Mouse (Mus musculus): ENCODE data around the gene Zfp335. TPM values are rescaled to one million over a fixed set of nuclear protein-coding genes. Genes with fewer than 3 reads are reported as not detected.

The Zfp335 gene
- polyA plus RNA-seq, 1 experiment: 9.8 TPM

- Histone ChIP-seq H3K36me3 (ENCODE audit: control insufficient read depth, insufficient read depth, low read length) (no peaks in the 10 kb centered on the region), H3K27me3 (ENCODE audit: control insufficient read depth, insufficient read depth, low read length) (no peaks in the 10 kb centered on the region), H3K27ac (ENCODE audit: control insufficient read depth, insufficient read depth, low read depth, low read length) (no peak overlapping the region), H3K4me3 (ENCODE audit: control insufficient read depth, low read depth, low read length) (no peak overlapping the region), H3K4me1 (ENCODE audit: control insufficient read depth, insufficient read depth, low read length) (no peaks in the 10 kb centered on the region)
- TF ChIP-seq CTCF (IDR thresholded peaks at IDR 0.05; ENCODE audit: control insufficient read depth, insufficient read depth, insufficient replicate concordance, low read depth, low read length) (peak; percentile 68; the same call in 1 of the 2 replicates), POLR2A (IDR thresholded peaks at IDR 0.05; ENCODE audit: control insufficient read depth, low read depth, low read length) (no peak)
These were observed 12.7 kb upstream of the Zfp335 start for GRCm38 (mm10) chr2:164924100-164924857.

- H3K4me3 ChIP-seq (ENCODE audit: control insufficient read depth, low read depth, low read length): no peak overlapping the region
- H3K27ac ChIP-seq (ENCODE audit: control insufficient read depth, insufficient read depth, low read depth, low read length): no peak overlapping the region
- no peaks in the 10 kb centered on the region for H3K36me3 ChIP-seq (ENCODE audit: control insufficient read depth, insufficient read depth, low read length)
- no peaks in the 10 kb centered on the region for H3K4me1 ChIP-seq (ENCODE audit: control insufficient read depth, insufficient read depth, low read length)
- TF ChIP-seq CTCF (IDR thresholded peaks at IDR 0.05; ENCODE audit: control insufficient read depth, insufficient read depth, insufficient replicate concordance, low read depth, low read length) (no peak), POLR2A (IDR thresholded peaks at IDR 0.05; ENCODE audit: control insufficient read depth, low read depth, low read length) (no peak)
- no peaks in the 10 kb centered on the region for H3K27me3 ChIP-seq (ENCODE audit: control insufficient read depth, insufficient read depth, low read length)
These were observed 11.7 kb upstream of the Zfp335 start for GRCm38 (mm10) chr2:164923291-164923690.

GRCm38 (mm10) chr2:164921984-164922383 lies 10.4 kb upstream of the Zfp335 start:
- Histone ChIP-seq H3K36me3 (ENCODE audit: control insufficient read depth, insufficient read depth, low read length) (no peaks in the 10 kb centered on the region), H3K27me3 (ENCODE audit: control insufficient read depth, insufficient read depth, low read length) (no peaks in the 10 kb centered on the region), H3K4me3 (ENCODE audit: control insufficient read depth, low read depth, low read length) (no peak overlapping the region), H3K4me1 (ENCODE audit: control insufficient read depth, insufficient read depth, low read length) (no peaks in the 10 kb centered on the region), H3K27ac (ENCODE audit: control insufficient read depth, insufficient read depth, low read depth, low read length) (no peak overlapping the region)
- TF ChIP-seq POLR2A (IDR thresholded peaks at IDR 0.05; ENCODE audit: control insufficient read depth, low read depth, low read length): no peak
- TF ChIP-seq CTCF (IDR thresholded peaks at IDR 0.05; ENCODE audit: control insufficient read depth, insufficient read depth, insufficient replicate concordance, low read depth, low read length): no peak

- TF ChIP-seq CTCF (IDR thresholded peaks at IDR 0.05; ENCODE audit: control insufficient read depth, insufficient read depth, insufficient replicate concordance, low read depth, low read length): peak; percentile 46; the same call in 1 of the 2 replicates
- TF ChIP-seq POLR2A (IDR thresholded peaks at IDR 0.05; ENCODE audit: control insufficient read depth, low read depth, low read length): no peak
- Histone ChIP-seq H3K4me1 (ENCODE audit: control insufficient read depth, insufficient read depth, low read length) (no peaks in the 10 kb centered on the region), H3K27ac (ENCODE audit: control insufficient read depth, insufficient read depth, low read depth, low read length) (no peak overlapping the region), H3K27me3 (ENCODE audit: control insufficient read depth, insufficient read depth, low read length) (no peaks in the 10 kb centered on the region), H3K4me3 (ENCODE audit: control insufficient read depth, low read depth, low read length) (no peak overlapping the region), H3K36me3 (ENCODE audit: control insufficient read depth, insufficient read depth, low read length) (no peaks in the 10 kb centered on the region)
These were observed 6.8 kb upstream of the Zfp335 start for GRCm38 (mm10) chr2:164918325-164918724.

- Histone ChIP-seq H3K36me3 (ENCODE audit: control insufficient read depth, insufficient read depth, low read length) (no peaks in the 10 kb centered on the region), H3K27me3 (ENCODE audit: control insufficient read depth, insufficient read depth, low read length) (no peaks in the 10 kb centered on the region), H3K4me3 (ENCODE audit: control insufficient read depth, low read depth, low read length) (no peak overlapping the region), H3K4me1 (ENCODE audit: control insufficient read depth, insufficient read depth, low read length) (peaks cover 1% of the 10 kb centered on the region; the same call in 1 of the 2 replicates), H3K27ac (ENCODE audit: control insufficient read depth, insufficient read depth, low read depth, low read length) (no peak overlapping the region)
- no peak for TF ChIP-seq CTCF (IDR thresholded peaks at IDR 0.05; ENCODE audit: control insufficient read depth, insufficient read depth, insufficient replicate concordance, low read depth, low read length)
- TF ChIP-seq POLR2A (IDR thresholded peaks at IDR 0.05; ENCODE audit: control insufficient read depth, low read depth, low read length): no peak
These were observed 5.8 kb upstream of the Zfp335 start for GRCm38 (mm10) chr2:164917371-164917770.

- peaks cover 5% of the 10 kb centered on the region for H3K4me1 ChIP-seq (ENCODE audit: control insufficient read depth, insufficient read depth, low read length)
These were observed 5.3 kb upstream of the Zfp335 start for GRCm38 (mm10) chr2:164916820-164917219.

GRCm38 (mm10) chr2:164913428-164913786 lies 1.9 kb upstream of the Zfp335 start:
- Histone ChIP-seq H3K4me3 (ENCODE audit: control insufficient read depth, low read depth, low read length) (no peak overlapping the region), H3K4me1 (ENCODE audit: control insufficient read depth, insufficient read depth, low read length) (peaks cover 11% of the 10 kb centered on the region), H3K36me3 (ENCODE audit: control insufficient read depth, insufficient read depth, low read length) (no peaks in the 10 kb centered on the region), H3K27ac (ENCODE audit: control insufficient read depth, insufficient read depth, low read depth, low read length) (no peak overlapping the region), H3K27me3 (ENCODE audit: control insufficient read depth, insufficient read depth, low read length) (no peaks in the 10 kb centered on the region)
- TF ChIP-seq CTCF (IDR thresholded peaks at IDR 0.05; ENCODE audit: control insufficient read depth, insufficient read depth, insufficient replicate concordance, low read depth, low read length) (no peak), POLR2A (IDR thresholded peaks at IDR 0.05; ENCODE audit: control insufficient read depth, low read depth, low read length) (no peak)

More at GRCm38 (mm10) chr2:164916820-164917219, 5.3 kb upstream of the Zfp335 start:
- Histone ChIP-seq H3K27ac (ENCODE audit: control insufficient read depth, insufficient read depth, low read depth, low read length) (no peak overlapping the region), H3K27me3 (ENCODE audit: control insufficient read depth, insufficient read depth, low read length) (no peaks in the 10 kb centered on the region), H3K36me3 (ENCODE audit: control insufficient read depth, insufficient read depth, low read length) (no peaks in the 10 kb centered on the region), H3K4me3 (ENCODE audit: control insufficient read depth, low read depth, low read length) (no peak overlapping the region)
- TF ChIP-seq CTCF (IDR thresholded peaks at IDR 0.05; ENCODE audit: control insufficient read depth, insufficient read depth, insufficient replicate concordance, low read depth, low read length): no peak
- no peak for TF ChIP-seq POLR2A (IDR thresholded peaks at IDR 0.05; ENCODE audit: control insufficient read depth, low read depth, low read length)
